Mouse (Mus musculus): ENCODE measurements at regions not wholly inside any gene's neighbourhood (a gene's known extent, or its start where the extent isn't known, plus 50 kb on each side); places are given as distances from the start of the nearest gene placed in this dataset.

DNA sequence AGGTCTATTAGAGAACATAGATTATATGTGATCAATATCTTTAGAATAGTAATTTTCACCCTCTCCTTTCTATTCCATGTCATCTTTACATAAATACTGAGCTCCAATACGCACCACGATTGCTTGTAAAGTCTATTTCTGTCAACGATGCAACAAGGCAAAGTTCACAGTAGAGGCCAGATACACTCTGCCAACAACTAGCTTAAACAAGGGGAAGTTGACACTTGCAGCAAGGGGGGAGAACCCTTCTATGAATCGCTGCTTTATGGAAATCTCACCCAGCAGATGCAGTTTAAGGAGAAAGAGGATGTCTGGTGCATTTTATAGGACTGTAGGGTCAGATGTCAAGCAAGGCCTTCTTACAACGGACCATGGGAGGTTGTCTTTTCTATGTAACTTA, 520.8 kb downstream of the Rab28 start:
- Histone ChIP-seq H3K4me3 (ENCODE audit: control insufficient read depth in 1 of 2, insufficient read depth in 1 of 2, low read depth in 2 of 2, low read length in 2 of 2) (no peak overlapping the region), H3K27me3 (ENCODE audit: control insufficient read depth in 1 of 2, insufficient read depth in 2 of 2, low read length in 2 of 2) (no peaks in the 10 kb centered on the region), H3K27ac (ENCODE audit: control insufficient read depth, low read depth, low read length) (no peak overlapping the region), H3K9me3 (replicated peaks; ENCODE audit: insufficient read depth, low read length) (no peaks in the 10 kb centered on the region), H3K4me1 (ENCODE audit: control insufficient read depth in 1 of 2, insufficient read depth in 2 of 2, low read length in 2 of 2) (no peaks in the 10 kb centered on the region), H3K79me2 (ENCODE audit: control insufficient read depth, insufficient read depth, low read length, poor library complexity) (no peaks in the 10 kb centered on the region), H3K36me3 (ENCODE audit: control insufficient read depth in 1 of 2, insufficient read depth in 2 of 2, low read length in 2 of 2) (no peaks in the 10 kb centered on the region), H3K9ac (ENCODE audit: control insufficient read depth, low read depth, low read length, poor library complexity, severe bottlenecking) (no peak overlapping the region)
- TF ChIP-seq CHD2 (IDR thresholded peaks at IDR 0.05; ENCODE audit: low read length) (no peak), NRF1 (IDR thresholded peaks at IDR 0.05; ENCODE audit: insufficient read depth, low read depth, low read length, poor library complexity, severe bottlenecking) (no peak), JUND (IDR thresholded peaks at IDR 0.05; ENCODE audit: low read depth, low read length) (no peak), E2F4 (IDR thresholded peaks at IDR 0.05; ENCODE audit: borderline replicate concordance, low read depth, low read length) (no peak), TCF12 (IDR thresholded peaks at IDR 0.05; ENCODE audit: low read depth, low read length) (no peak), MYB (IDR thresholded peaks at IDR 0.05; ENCODE audit: low read depth, low read length) (no peak), MAFK (IDR thresholded peaks at IDR 0.05; ENCODE audit: borderline replicate concordance, low read depth, low read length) (no peak), MYC (IDR thresholded peaks at IDR 0.05; ENCODE audit: low read depth, low read length) (no peak), GABPA (IDR thresholded peaks at IDR 0.05; ENCODE audit: low read depth, low read length) (no peak), ELF1 (IDR thresholded peaks at IDR 0.05; ENCODE audit: low read depth, low read length) (no peak), SMC3 (IDR thresholded peaks at IDR 0.05; ENCODE audit: low read depth, low read length) (no peak), EP300 (IDR thresholded peaks at IDR 0.05; ENCODE audit: low read depth in 1 of 2, low read length in 2 of 2) (no peak), ZC3H11A (IDR thresholded peaks at IDR 0.05; ENCODE audit: low read depth, low read length) (no peak), TBP (IDR thresholded peaks at IDR 0.05; ENCODE audit: low read depth, low read length) (no peak)
- DNase-seq (ENCODE audit: low read depth, low spot score), result no peak

- Histone ChIP-seq H3K27me3 (ENCODE audit: control insufficient read depth in 1 of 2, insufficient read depth in 2 of 2, low read length in 2 of 2) (no peaks in the 10 kb centered on the region), H3K4me3 (ENCODE audit: control insufficient read depth in 1 of 2, insufficient read depth in 1 of 2, low read depth in 2 of 2, low read length in 2 of 2) (no peak overlapping the region), H3K27ac (ENCODE audit: control insufficient read depth, low read depth, low read length) (no peak overlapping the region), H3K9me3 (replicated peaks; ENCODE audit: insufficient read depth, low read length) (no peaks in the 10 kb centered on the region), H3K36me3 (ENCODE audit: control insufficient read depth in 1 of 2, insufficient read depth in 2 of 2, low read length in 2 of 2) (no peaks in the 10 kb centered on the region), H3K79me2 (ENCODE audit: control insufficient read depth, insufficient read depth, low read length, poor library complexity) (no peaks in the 10 kb centered on the region), H3K9ac (ENCODE audit: control insufficient read depth, low read depth, low read length, poor library complexity, severe bottlenecking) (no peak overlapping the region), H3K4me1 (ENCODE audit: control insufficient read depth in 1 of 2, insufficient read depth in 2 of 2, low read length in 2 of 2) (no peaks in the 10 kb centered on the region)
- DNase-seq (ENCODE audit: low read depth, low spot score), result no peak
- TF ChIP-seq GABPA (IDR thresholded peaks at IDR 0.05; ENCODE audit: low read depth, low read length), result no peak
- TF ChIP-seq MYB (IDR thresholded peaks at IDR 0.05; ENCODE audit: low read depth, low read length), result no peak
- no peak for TF ChIP-seq MEF2A (IDR thresholded peaks at IDR 0.05; ENCODE audit: extremely low read depth, insufficient replicate concordance, low read depth, low read length, poor library complexity, severe bottlenecking)
- no peak for TF ChIP-seq UBTF (IDR thresholded peaks at IDR 0.05; ENCODE audit: borderline replicate concordance, insufficient read depth, low read depth, low read length)
- no peak for TF ChIP-seq CHD2 (IDR thresholded peaks at IDR 0.05; ENCODE audit: low read length)
- TF ChIP-seq NELFE (IDR thresholded peaks at IDR 0.05; ENCODE audit: low read depth, low read length), result no peak
- no peak for TF ChIP-seq SIN3A (IDR thresholded peaks at IDR 0.05; ENCODE audit: low read length)
- no peak for TF ChIP-seq POLR2AphosphoS2 (IDR thresholded peaks at IDR 0.05; ENCODE audit: low read length)
- TF ChIP-seq SMC3 (IDR thresholded peaks at IDR 0.05; ENCODE audit: low read depth, low read length), result no peak
- TF ChIP-seq ZKSCAN1 (IDR thresholded peaks at IDR 0.05; ENCODE audit: low read depth, low read length), result no peak
Measured at GRCm38 (mm10) chr5:41177220-41177619, 530.7 kb downstream of the Rab28 start.

Measured in MEL (cell line).